Comparison of ENCODE assay signal across 11 mouse cellular contexts in genomic region chr11:76268521-76269065, GRCm38 (mm10). TPM values are rescaled to one million over a fixed set of nuclear protein-coding genes. Genes with fewer than 3 reads are reported as not detected.
A peak's percentile ranks its signal among the peaks of the same experiment; 100 is the strongest.
DNase-seq lines count a peak whose midpoint lies in the region; ATAC-seq lines count a peak whose summit lies in the region.
"Had no signal": no experiment of that assay in that cellular context is flagged by ENCODE, and none has a peak within 500 bp of the region (broad histone marks: within the 10 kb centered on the region; RNA-seq: fewer than 3 reads in every experiment).

No protein-coding gene starts in this region.

- peak; percentile 20; the same call in 1 of the 2 replicates for ATAC-seq in hindbrain, embryonic 12.5 days (ENCODE audit: low FRiP score)
- ATAC-seq in midbrain, embryonic 15.5 days (replicated peaks), result no peak
- no peak for ATAC-seq in CD4-positive, CD25-positive, alpha-beta regulatory T cell, adult 4 months
- ATAC-seq in inflammation-experienced regulatory T-cells, adult 6 months, result no peak

- no peak overlapping the region for H3K4me3 ChIP-seq in embryonic facial prominence, embryonic 10.5 days
- no peak overlapping the region for H3K4me3 ChIP-seq in hindbrain, embryonic 12.5 days
- H3K4me3 ChIP-seq in midbrain, embryonic 15.5 days, result no peak overlapping the region
- H3K4me3 ChIP-seq: heart, embryonic 15.5 days had no signal

- no peak overlapping the region for H3K4me2 ChIP-seq in hindbrain, embryonic 12.5 days (replicated peaks)
- no peak overlapping the region for H3K4me2 ChIP-seq in midbrain, embryonic 15.5 days
- H3K4me2 ChIP-seq: heart, embryonic 15.5 days had no signal

- peaks cover 46% of the 10 kb centered on the region for H3K36me3 ChIP-seq in embryonic facial prominence, embryonic 10.5 days (replicated peaks)
- H3K36me3 ChIP-seq in hindbrain, embryonic 12.5 days, result peaks cover 14% of the 10 kb centered on the region; the same call in 1 of the 2 replicates
- no peaks in the 10 kb centered on the region for H3K36me3 ChIP-seq in midbrain, embryonic 15.5 days (replicated peaks)

- H3K4me1 ChIP-seq in embryonic facial prominence, embryonic 10.5 days, result peaks cover 45% of the 10 kb centered on the region
- peaks cover 37% of the 10 kb centered on the region for H3K4me1 ChIP-seq in hindbrain, embryonic 12.5 days
- peaks cover 18% of the 10 kb centered on the region for H3K4me1 ChIP-seq in midbrain, embryonic 15.5 days
- H3K4me1 ChIP-seq: heart, embryonic 15.5 days had no signal

- H3K27me3 ChIP-seq in embryonic facial prominence, embryonic 10.5 days (replicated peaks; ENCODE audit: low read depth, poor library complexity, severe bottlenecking), result no peaks in the 10 kb centered on the region; the same call in 1 of the 2 replicates
- no peaks in the 10 kb centered on the region for H3K27me3 ChIP-seq in hindbrain, embryonic 12.5 days
- H3K27me3 ChIP-seq in midbrain, embryonic 15.5 days (replicated peaks), result no peaks in the 10 kb centered on the region
- H3K27me3 ChIP-seq: heart, embryonic 15.5 days had no signal

- H3K27ac ChIP-seq in embryonic facial prominence, embryonic 10.5 days (replicated peaks), result peak overlapping the region; percentile 79
- H3K27ac ChIP-seq in hindbrain, embryonic 12.5 days, result peak overlapping the region; percentile 82
- H3K27ac ChIP-seq in midbrain, embryonic 15.5 days, result peak overlapping the region; percentile 72
- H3K27ac ChIP-seq: heart, embryonic 15.5 days had no signal

- H3K9me3 ChIP-seq in embryonic facial prominence, embryonic 10.5 days, result no peaks in the 10 kb centered on the region
- H3K9me3 ChIP-seq in hindbrain, embryonic 12.5 days (replicated peaks), result no peaks in the 10 kb centered on the region
- no peaks in the 10 kb centered on the region for H3K9me3 ChIP-seq in midbrain, embryonic 15.5 days
- H3K9me3 ChIP-seq: heart, embryonic 15.5 days had no signal

- H3K9ac ChIP-seq in hindbrain, embryonic 12.5 days, result 0 out of 2 replicates have a peak overlapping the region, but pooled peaks have one; percentile 28
- H3K9ac ChIP-seq in midbrain, embryonic 15.5 days, result no peak overlapping the region
- H3K9ac ChIP-seq: heart, embryonic 15.5 days had no signal

- peak; percentile 74 for DNase-seq in ES-CJ7 (ENCODE audit: low read depth, low spot score)
- no peak for DNase-seq in embryonic facial prominence, embryonic 10.5 days (ENCODE audit: low spot score)
- DNase-seq in lung, postnatal 14 days, result no peak
- DNase-seq: kidney, postnatal 25 days; left cerebral cortex, postnatal 4 days; right cerebral cortex, postnatal 14 days had no signal

- 61% methylated on average over 6 of the region's 6 CpGs for WGBS in embryonic facial prominence, embryonic 10.5 days
- 64% methylated on average over 6 of the region's 6 CpGs for WGBS in hindbrain, embryonic 12.5 days
- WGBS in midbrain, embryonic 15.5 days, result 39% methylated on average over 6 of the region's 6 CpGs

RNA-seq across cellular contexts. Expression of gene Glod4, which starts 25.1 kb away (rescaled TPM):
- polyA plus RNA-seq in embryonic facial prominence, embryonic 10.5 days (2016; fragmentation: Nextera tagmentation; extraction: Ambion mirVana), result 136 and 142 TPM in 2 replicates
- polyA plus RNA-seq in hindbrain, embryonic 12.5 days (2016; fragmentation: Nextera tagmentation; extraction: Ambion mirVana), result 109 and 118 TPM in 2 replicates
- 121 and 123 TPM in 2 replicates for polyA plus RNA-seq in midbrain, embryonic 15.5 days (2015; fragmentation: Nextera tagmentation; extraction: Ambion mirVana)
- 10 to 100 TPM; 78.6 to 89.4 TPM for polyA plus RNA-seq in CD4-positive, CD25-positive, alpha-beta regulatory T cell, adult 4 months (2017; shearing (Covaris generic))
- 100 to 1,000 TPM in 1 of 3 experiments, 10 to 100 TPM in 2; 83.0 to 101 (median 84.6) TPM for polyA plus RNA-seq in inflammation-experienced regulatory T-cells, adult 6 months (2017; shearing (Covaris generic))

RNA-seq across cellular contexts. Expression of gene Mrm3, which starts 25.1 kb away (rescaled TPM):
- 26.1 and 28.8 TPM in 2 replicates for polyA plus RNA-seq in embryonic facial prominence, embryonic 10.5 days (2016; fragmentation: Nextera tagmentation; extraction: Ambion mirVana)
- polyA plus RNA-seq in hindbrain, embryonic 12.5 days (2016; fragmentation: Nextera tagmentation; extraction: Ambion mirVana), result 15.4 and 18.0 TPM in 2 replicates
- 25.8 and 27.0 TPM in 2 replicates for polyA plus RNA-seq in midbrain, embryonic 15.5 days (2015; fragmentation: Nextera tagmentation; extraction: Ambion mirVana)
- polyA plus RNA-seq in CD4-positive, CD25-positive, alpha-beta regulatory T cell, adult 4 months (2017; shearing (Covaris generic)), result 10 to 100 TPM; 13.2 to 19.9 TPM
- 10 to 100 TPM in 2 of 3 experiments, 1 to 10 TPM in 1; 9.4 to 14.2 (median 12.9) TPM for polyA plus RNA-seq in inflammation-experienced regulatory T-cells, adult 6 months (2017; shearing (Covaris generic))

RNA-seq across cellular contexts. Expression of gene Gemin4, which starts 51.1 kb away (rescaled TPM):
- polyA plus RNA-seq in embryonic facial prominence, embryonic 10.5 days (2016; fragmentation: Nextera tagmentation; extraction: Ambion mirVana), result 53.9 and 58.9 TPM in 2 replicates
- polyA plus RNA-seq in hindbrain, embryonic 12.5 days (2016; fragmentation: Nextera tagmentation; extraction: Ambion mirVana), result 27.5 and 28.7 TPM in 2 replicates
- polyA plus RNA-seq in midbrain, embryonic 15.5 days (2015; fragmentation: Nextera tagmentation; extraction: Ambion mirVana), result 13.2 and 15.6 TPM in 2 replicates
- 10 to 100 TPM; 10.2 to 19.1 TPM for polyA plus RNA-seq in CD4-positive, CD25-positive, alpha-beta regulatory T cell, adult 4 months (2017; shearing (Covaris generic))
- polyA plus RNA-seq in inflammation-experienced regulatory T-cells, adult 6 months (2017; shearing (Covaris generic)), result 10 to 100 TPM in 2 of 3 experiments, 1 to 10 TPM in 1; 8.3 to 13.4 (median 11.0) TPM

RNA-seq across cellular contexts. Expression of gene Dbil5, which starts 51.2 kb away (rescaled TPM):
- 0.75 and 0.83 TPM in 2 replicates for polyA plus RNA-seq in embryonic facial prominence, embryonic 10.5 days (2016; fragmentation: Nextera tagmentation; extraction: Ambion mirVana)
- polyA plus RNA-seq in hindbrain, embryonic 12.5 days (2016; fragmentation: Nextera tagmentation; extraction: Ambion mirVana), result 0.54 TPM in 1 of 2 replicates, not detected in the other
- 0.54 and 0.74 TPM in 2 replicates for polyA plus RNA-seq in midbrain, embryonic 15.5 days (2015; fragmentation: Nextera tagmentation; extraction: Ambion mirVana)
- polyA plus RNA-seq in CD4-positive, CD25-positive, alpha-beta regulatory T cell, adult 4 months (2017; shearing (Covaris generic)), result under 1 TPM in 1 of 2 experiments, not detected in 1; 0.58 TPM
- 1 to 10 TPM in 1 of 3 experiments, not detected in 2; 1.0 TPM for polyA plus RNA-seq in inflammation-experienced regulatory T-cells, adult 6 months (2017; shearing (Covaris generic))
